Mouse (Mus musculus) ovary, adult 18-20 months (tissue): ENCODE results near the gene Fam131c.
A peak's percentile ranks its signal among the peaks of the same experiment; 100 is the strongest.

Experiments used
- DNase-seq: peaks from one replicate; pipeline ENCODE4 v3.0.0; 2022; ENCODE audit warnings: low spot score, mixed read lengths

Gene Fam131c

DNA sequence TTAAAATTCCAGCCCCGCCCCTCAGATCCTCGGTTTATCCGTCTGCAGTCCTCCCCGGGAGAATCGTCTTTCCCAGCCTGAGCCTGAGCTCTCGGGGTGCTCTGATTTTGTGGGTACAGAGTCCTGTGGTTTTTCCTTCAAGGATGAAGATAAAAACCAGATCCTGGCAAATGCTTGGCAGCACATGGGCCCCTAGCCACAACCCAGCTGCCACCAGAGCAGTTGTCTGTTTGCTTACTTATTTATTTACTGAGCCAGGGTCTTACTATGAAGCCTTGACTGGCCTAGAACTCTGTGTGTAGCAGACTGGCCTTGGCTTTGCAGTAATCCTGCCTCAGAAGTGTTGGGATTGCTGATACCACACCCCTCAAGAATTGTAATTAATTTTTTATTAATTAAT lies 8.8 kb upstream of the Fam131c start:
- no peak for DNase-seq

DNA sequence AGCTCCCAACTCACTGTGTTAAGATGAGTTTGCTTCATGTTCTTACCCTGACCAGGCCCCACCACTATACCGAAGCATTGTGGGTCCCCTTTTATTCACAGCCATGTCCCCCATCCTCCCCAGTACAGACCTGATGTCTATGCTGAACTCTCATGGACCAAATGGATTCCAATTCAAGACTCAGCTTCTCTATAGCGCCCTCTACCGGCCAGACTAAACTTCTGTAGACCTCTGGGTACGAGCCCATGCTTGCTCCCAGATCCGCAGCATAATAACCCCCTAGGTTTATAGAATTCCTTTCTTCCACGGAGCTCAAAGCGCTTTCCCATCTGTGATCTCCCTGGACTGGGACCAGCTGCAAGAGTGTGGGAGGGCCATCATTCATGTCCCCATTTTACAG lies 7.2 kb upstream of the Fam131c start:
- no peak for DNase-seq

DNA sequence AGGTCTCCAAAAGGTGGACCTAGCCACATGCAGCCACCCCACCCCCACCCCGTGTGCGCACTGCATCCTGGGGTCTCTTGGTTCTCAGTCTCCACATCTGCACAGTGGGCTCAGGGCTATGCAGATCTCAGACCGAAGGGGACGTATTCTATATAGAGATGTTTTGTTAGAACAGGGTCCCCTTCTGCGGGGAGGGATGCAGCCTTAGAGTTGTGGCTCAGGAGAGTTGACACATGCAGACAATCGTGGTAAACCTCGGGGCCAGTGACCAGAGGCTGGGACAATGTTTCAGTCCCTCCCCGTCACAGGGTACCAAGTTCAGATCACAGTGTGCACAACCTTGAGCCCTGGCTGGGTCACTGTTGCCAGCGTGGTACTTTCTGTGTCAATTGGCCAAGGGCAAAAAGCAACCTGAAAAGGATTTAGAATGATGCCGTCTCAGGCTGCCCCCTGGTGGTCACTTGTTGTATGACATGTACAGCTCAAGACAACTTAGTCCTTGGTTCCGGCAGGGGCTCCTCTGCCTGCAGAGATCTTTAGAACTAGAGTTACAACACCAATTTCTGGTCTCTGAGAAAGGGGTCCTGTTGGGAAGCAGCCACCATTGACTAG lies 5.0 kb upstream of the Fam131c start:
- no peak for DNase-seq

DNA sequence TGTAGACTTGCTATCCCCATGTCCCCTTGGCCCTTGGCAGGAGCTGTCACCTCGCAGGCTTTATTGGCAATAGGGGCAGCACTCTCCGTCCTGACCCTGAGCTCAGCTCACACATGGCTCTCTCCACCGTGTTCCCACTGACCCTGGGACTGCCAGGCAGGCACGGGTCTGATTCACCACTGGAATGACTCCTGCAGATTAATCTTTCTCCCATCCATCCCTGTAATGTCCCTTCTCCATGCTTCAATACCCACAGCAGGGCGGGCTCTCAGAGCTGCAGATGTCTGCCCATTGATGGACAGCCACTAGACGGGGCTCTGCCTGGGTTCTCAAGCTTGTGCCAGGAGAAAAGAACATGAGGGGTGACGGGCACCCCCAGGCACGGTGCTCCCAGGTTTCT lies 2.9 kb upstream of the Fam131c start:
- DNase-seq: no peak

GRCm38 (mm10) chr4:141365876-141366275 lies 2.1 kb upstream of the Fam131c start:
- no peak for DNase-seq

GRCm38 (mm10) chr4:141372426-141372825 lies 4.4 kb downstream of the Fam131c start:
- DNase-seq: no peak

DNA sequence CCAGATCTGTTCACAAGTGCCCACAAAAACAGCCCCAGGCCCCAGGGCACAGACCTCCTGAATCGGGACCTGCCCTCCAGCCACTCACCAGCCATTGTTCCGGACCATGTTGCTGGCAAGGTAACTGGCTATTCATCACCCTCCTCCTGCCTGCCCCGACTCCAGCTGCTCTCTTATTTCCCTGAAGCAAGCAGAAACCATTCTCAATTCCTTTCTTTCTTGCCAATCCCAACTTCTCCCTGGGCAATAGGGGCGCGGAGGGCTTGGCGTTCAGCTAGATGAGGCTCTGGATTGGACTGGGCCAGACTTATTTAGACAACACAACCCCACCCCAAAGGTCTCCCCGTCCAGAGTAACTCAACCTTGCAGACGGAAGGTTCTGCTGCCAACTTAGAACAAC lies 11.7 kb downstream of the Fam131c start:
- DNase-seq: no peak

- DNase-seq: no peak
These were observed 14.4 kb downstream of the Fam131c start for GRCm38 (mm10) chr4:141382406-141382805.

DNA sequence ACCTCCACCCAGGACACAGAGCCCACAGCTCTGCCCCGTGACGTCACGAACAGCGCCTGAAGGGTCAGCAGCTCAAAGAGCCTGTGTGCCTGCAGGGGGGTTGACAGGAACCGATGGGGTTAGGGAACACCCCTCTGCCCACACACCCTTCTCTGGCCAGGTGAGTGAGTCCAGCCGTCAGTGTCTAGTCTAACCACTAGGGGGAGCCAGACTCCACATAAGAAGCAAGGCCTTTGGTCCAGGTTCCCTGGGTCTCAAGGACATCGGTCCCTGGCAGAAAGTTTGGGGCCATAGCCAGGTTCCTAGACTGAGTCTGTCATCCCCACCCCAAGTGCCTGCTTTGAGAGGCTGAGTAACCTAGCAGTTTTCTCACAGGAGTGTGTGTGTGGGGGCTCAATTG lies 17.3 kb downstream of the Fam131c start:
- DNase-seq: no peak

GRCm38 (mm10) chr4:141386150-141386549 lies 18.1 kb downstream of the Fam131c start:
- no peak for DNase-seq

GRCm38 (mm10) chr4:141387093-141387784 lies 19.2 kb downstream of the Fam131c start:
- no peak for DNase-seq

DNA sequence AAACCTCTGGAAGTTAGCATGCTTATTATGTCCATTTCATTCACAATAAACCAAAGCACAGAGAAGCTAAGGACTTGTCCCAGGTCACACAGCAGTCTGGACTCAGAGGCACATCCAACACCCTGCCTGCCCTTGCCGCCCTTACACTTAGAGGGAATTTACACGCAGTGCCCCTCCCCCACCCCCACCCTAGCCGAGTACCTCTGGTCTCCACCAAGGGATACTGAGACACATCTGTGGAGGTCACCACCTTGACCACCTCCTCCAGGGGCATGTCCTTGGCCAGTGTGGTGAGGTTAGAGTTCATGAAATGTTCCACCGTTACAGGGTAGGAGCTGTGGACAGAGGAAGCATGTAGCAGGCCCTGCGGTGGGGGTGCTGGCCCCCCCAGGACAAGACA lies 19.9 kb downstream of the Fam131c start:
- DNase-seq: no peak

DNA sequence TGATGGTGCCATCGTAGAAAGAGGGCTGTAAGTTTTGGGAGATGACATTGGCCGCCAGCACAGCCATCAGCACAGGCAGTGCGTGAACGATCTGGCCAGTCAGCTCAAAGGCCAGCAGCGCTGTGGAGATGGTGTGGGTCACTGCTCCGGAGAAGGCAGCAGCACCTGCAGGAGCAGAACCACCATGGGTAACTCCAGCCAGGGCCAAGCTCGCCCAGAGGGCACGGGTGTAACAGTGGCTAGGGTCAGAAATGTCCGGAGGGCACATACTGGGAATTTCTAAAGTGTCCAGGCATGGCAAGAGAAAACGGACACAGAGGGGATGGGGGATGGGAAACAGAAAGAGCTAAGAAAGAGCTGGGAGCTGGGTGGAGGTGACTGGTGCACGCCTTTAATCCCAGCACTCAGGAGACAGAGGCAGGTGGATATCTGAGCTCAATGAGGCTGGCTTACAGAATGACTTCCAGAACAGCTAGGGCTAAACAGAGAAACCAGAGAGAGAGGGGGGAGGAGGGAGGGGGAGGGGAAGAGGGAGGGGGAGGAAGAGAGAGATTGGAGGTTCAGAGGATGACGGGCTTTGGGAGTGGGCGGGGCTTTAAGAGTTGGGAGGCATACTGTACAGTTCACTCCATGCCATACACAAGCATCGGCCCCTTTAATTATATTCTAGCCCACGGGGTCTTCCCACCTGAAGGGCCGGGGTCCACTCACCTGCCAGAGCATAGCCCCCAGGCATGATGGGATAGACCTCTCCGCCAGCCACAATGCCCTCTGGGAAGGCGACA lies 21.5 kb downstream of the Fam131c start:
- DNase-seq: no peak

GRCm38 (mm10) chr4:141391293-141391692 lies 23.3 kb downstream of the Fam131c start:
- DNase-seq: no peak

- DNase-seq: no peak
These were observed 26.7 kb downstream of the Fam131c start for GRCm38 (mm10) chr4:141394751-141395150.

- no peak for DNase-seq
These were observed 29.8 kb downstream of the Fam131c start for GRCm38 (mm10) chr4:141397861-141398260.

DNA sequence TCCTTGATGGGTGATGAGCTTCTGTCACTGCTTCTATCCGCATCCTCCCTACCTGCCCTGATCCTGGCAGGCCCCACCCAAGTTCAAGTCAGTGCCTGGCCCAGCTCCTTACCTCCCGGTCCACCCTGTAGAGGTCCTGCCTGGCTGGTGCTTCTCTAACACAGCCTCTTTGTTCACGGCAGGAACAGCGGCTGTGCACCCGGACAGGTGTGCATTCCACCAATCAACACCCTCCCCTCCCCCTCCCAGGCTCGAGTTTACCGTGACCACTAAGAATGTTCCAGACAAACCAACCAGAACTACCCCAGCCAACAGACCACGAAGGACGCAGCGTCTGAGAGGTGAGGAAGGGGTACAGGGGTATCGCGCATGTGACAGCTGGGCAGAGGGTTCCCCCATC lies 30.5 kb downstream of the Fam131c start, which contains the start of gene Clcnka:
Clcnka (minus strand) TSS at position 180 of the 400 bp plus-strand sequence.
- no peak for DNase-seq

- no peak for DNase-seq
These were observed 32.2 kb downstream of the Fam131c start for GRCm38 (mm10) chr4:141400171-141400570.

- DNase-seq: peak; percentile 55
These were observed 36.7 kb downstream of the Fam131c start for GRCm38 (mm10) chr4:141404518-141405313.

GRCm38 (mm10) chr4:141405314-141405622 lies 37.2 kb downstream of the Fam131c start:
- no peak for DNase-seq

DNA sequence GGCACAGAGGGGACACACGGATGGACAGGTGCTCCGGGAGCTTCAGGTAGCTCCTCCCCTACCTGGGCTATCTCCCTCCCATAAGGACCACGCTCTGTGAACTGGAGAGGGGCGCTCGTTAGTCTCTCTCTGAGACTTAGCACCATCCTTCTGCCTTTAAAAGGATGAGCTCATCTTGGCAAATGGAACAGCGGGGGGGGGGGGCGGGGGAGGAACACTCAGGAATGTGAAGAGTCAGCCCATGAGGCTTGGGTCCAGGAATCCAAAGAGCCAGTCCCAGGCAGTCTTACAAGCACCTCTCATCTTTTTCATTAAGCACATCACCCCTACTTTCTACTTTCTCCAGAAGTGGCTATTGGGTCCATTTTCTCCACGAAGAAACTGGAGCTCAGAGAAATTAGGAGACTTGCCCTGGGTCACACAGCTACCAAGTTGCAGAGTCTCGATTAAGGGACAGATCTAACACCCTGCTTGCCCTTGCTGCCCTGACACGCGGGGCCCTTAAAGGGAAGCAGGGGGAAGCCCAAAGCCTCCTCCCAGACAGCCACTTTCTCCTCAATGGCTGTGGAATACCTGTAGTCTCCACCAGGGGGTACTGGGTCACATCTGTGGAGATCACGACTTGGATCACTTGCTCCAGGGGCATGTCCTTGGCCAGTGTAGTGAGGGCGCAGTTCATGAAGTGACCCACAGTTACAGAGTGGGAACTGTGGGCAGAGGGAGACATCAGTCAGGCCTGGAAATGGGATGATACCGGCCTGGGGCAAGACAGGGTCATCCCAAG lies 38.7 kb downstream of the Fam131c start:
- no peak for DNase-seq

DNA sequence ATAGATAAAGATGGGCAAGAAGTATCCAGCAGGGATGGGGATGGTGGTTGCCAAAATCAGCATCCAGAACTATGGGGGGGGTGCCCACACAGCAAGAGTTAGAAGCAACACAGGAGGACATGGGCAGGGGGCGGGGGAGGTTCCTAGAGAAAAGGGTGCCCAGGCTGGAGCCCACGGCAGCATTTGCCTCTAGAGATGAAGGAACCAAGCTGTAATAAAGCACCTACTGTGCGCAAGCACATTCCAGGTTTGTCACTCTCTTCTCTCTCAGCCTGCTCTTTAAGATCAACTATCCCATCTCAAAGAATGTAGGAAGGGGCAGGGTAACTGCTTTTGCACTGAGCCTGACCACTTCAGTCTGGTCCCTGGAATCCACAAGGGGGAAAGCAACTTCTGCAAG lies 40.6 kb downstream of the Fam131c start:
- DNase-seq: no peak
